Mouse (Mus musculus): ENCODE data around the gene Notum. TPM values are rescaled to one million over a fixed set of nuclear protein-coding genes. Genes with fewer than 3 reads are reported as not detected.
"Not testable (repeated sequence)": the region's sequence is repeated elsewhere in the genome, so short reads cannot be mapped to it uniquely, and the experiment has no call there.

The Notum gene
- total and polyA plus RNA-seq, 2 experiments from 2014 or later: 3.6 to 5.9 TPM

DNA sequence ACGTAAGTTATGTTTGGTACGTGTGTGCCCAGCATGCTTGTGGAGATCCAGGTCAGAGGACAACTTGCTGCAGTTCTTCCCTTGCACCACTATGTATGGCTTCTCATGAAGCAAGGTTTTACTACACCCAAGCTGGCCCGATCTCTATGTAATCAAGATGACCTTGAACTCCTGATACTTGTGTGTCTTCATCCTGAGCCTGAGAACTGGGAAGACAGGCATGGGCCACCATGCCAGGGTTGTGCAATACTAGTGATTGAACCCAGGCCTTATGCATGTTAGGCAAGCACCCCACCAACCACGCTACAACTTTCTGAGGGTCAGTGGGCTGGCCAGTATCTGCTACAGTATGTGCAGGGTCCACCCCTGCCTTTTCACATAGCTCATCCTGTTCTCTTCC is 16.0 kb upstream of the Notum start:
- Histone ChIP-seq H3K9ac (no peak overlapping the region), H3K4me3 (ENCODE audit: low read depth, low read length) (no peak overlapping the region)
- 97% methylated on average over 4 of the region's 4 CpGs for WGBS

DNA sequence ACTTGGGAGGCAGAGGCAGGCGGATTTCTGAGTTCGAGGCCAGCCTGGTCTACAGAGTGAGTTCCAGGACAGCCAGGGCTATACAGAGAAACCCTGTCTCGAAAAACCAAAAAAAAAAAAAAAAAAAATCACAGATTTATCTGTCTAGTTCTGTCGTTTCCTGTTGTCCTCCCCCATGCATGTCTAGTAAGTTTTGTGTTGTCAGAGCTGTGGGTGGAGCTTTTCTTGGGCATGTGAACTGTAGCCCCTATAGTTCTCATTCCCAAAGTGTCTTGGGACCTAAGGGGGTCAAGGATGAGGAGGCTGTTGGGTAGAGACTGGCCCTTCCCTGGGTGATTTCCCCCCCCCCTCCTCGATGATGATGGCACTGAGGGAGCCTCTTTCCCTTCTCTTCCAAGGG is 14.9 kb upstream of the Notum start:
- DNase-seq; H3K9me3 ChIP-seq (ENCODE audit: low read length); H3K4me2 ChIP-seq (ENCODE audit: low read depth); H3K27ac ChIP-seq (ENCODE audit: low read depth, low read length); H3K4me3 ChIP-seq (ENCODE audit: low read depth, low read length); H3K4me1 ChIP-seq (ENCODE audit: insufficient read depth); H3K9ac ChIP-seq; ATAC-seq; H3K27me3 ChIP-seq (ENCODE audit: insufficient read depth, low read length): not testable (repeated sequence)
- 92% methylated on average over 5 of the region's 5 CpGs for WGBS
- peaks cover 40% of the 10 kb centered on the region for H3K36me3 ChIP-seq (ENCODE audit: insufficient read depth)

More for the DNA sequence above, 16.0 kb upstream of the Notum start:
- peaks cover 10% of the 10 kb centered on the region for H3K4me1 ChIP-seq (ENCODE audit: insufficient read depth)
- H3K27ac ChIP-seq (ENCODE audit: low read depth, low read length): no peak overlapping the region
- H3K9me3 ChIP-seq (ENCODE audit: low read length): no peaks in the 10 kb centered on the region
- H3K27me3 ChIP-seq (ENCODE audit: insufficient read depth, low read length): no peaks in the 10 kb centered on the region
- peaks cover 43% of the 10 kb centered on the region for H3K36me3 ChIP-seq (ENCODE audit: insufficient read depth)
- no peak overlapping the region for H3K4me2 ChIP-seq (ENCODE audit: low read depth)
- DNase-seq (no peak), ATAC-seq (no peak)
- no peak for TF ChIP-seq CTCF (IDR thresholded peaks at IDR 0.05; ENCODE audit: low read depth)

DNA sequence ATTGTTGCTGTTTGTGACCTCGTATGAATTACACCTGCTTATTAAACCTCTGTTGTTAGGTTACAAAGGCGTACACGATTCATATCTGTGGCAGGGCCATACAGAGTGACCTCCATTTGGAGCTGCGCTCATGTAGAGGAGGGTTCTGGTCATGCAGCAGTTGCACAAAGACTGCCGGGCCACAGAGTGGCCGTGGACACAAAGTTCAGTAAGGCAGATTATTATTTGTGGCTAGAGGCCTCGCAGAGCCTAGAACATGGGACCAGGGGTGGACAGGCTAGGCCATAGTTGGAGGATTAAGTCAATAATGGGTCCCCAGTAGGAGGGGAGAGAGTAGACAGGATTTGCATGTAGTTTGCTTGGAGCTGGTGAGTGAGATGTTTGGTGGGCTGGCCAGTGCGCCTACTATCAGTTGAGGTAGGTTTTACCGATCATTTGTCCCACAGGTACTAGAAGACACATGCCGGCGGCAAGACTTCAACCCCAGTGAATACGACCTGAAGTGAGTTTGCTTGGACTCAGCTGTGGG is 12.7 kb upstream of the Notum start:
- peaks cover 10% of the 10 kb centered on the region for H3K4me1 ChIP-seq (ENCODE audit: insufficient read depth)
- H3K27ac ChIP-seq (ENCODE audit: low read depth, low read length): peak overlapping the region; percentile 84; the same call in 1 of the 2 replicates
- H3K9ac ChIP-seq: peak overlapping the region; percentile 70
- H3K9me3 ChIP-seq (ENCODE audit: low read length): no peaks in the 10 kb centered on the region
- peaks cover 18% of the 10 kb centered on the region for H3K36me3 ChIP-seq (ENCODE audit: insufficient read depth)
- TF ChIP-seq CTCF (IDR thresholded peaks at IDR 0.05; ENCODE audit: low read depth): no peak
- H3K4me3 ChIP-seq (ENCODE audit: low read depth, low read length): peak overlapping the region; percentile 82
- WGBS: 39% methylated on average over 12 of the region's 12 CpGs
- DNase-seq (no peak), ATAC-seq (no peak; the same call in 1 of the 2 replicates)
- H3K4me2 ChIP-seq (ENCODE audit: low read depth): peak overlapping the region; percentile 71
- no peaks in the 10 kb centered on the region for H3K27me3 ChIP-seq (ENCODE audit: insufficient read depth, low read length)

DNA sequence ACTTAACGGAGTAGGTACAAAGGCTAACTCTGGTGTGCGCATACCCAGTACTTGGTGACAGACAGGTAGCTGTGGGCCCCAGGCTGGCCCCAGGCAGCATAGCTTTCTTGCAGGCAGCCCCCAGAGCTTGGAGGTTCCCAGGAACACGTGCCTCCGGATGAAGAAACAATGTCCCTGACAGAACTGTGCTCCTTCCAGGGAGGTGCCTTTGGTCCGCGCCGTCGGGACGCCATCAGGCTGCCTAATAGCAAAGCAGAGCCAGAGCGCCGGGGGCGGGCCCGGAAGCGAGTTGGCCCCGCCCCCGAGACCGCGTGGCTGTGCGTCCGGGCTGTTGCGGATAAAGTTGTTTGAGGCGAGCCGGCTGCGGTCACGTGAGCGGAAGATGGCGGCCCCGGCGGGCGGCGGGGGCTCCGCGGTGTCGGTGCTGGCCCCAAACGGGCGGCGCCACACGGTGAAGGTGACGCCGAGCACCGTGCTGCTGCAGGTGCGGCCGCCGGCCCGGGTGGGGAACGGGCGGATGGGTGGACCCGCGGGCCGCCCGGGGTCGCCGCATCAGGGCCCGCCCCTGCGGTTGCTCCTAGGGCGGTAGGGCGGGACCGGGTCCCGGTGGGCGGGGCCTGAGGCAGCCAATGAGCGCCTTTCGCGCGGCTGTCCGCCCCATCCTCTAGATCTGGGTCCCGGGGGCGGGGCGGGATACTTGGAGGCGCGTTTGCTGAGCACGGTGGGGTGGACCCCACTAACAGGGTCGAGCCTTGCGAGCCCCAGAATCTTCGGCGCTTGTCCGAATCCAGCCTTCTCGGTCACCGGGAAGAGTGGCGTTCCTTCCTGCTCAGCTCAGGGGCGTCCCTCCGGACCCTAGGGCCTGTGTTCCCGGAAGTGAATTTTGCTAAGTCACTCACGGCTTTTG is 12.0 kb upstream of the Notum start, which contains the start of gene Aspscr1:
Gene Aspscr1, plus strand, starts transcription at position 287 of the 907 bp plus-strand sequence.
- H3K4me2 ChIP-seq (ENCODE audit: low read depth): peak within 1 kb of the TSS; percentile 71
- 4% methylated on average over 81 of the region's 83 CpGs for WGBS
- peak; percentile 96 for DNase-seq
- peaks cover 10% of the 10 kb centered on the region for H3K36me3 ChIP-seq (ENCODE audit: insufficient read depth)
- H3K4me1 ChIP-seq (ENCODE audit: insufficient read depth): peaks cover 10% of the 10 kb centered on the region
- no peaks in the 10 kb centered on the region for H3K27me3 ChIP-seq (ENCODE audit: insufficient read depth, low read length)
- H3K27ac ChIP-seq (ENCODE audit: low read depth, low read length): peak within 1 kb of the TSS; percentile 84
- peak within 1 kb of the TSS; percentile 82 for H3K4me3 ChIP-seq (ENCODE audit: low read depth, low read length)
- H3K9ac ChIP-seq: peak within 1 kb of the TSS; percentile 70
- no peak for TF ChIP-seq CTCF (IDR thresholded peaks at IDR 0.05; ENCODE audit: low read depth)
- ATAC-seq: peak; percentile 98
- no peaks in the 10 kb centered on the region for H3K9me3 ChIP-seq (ENCODE audit: low read length)

DNA sequence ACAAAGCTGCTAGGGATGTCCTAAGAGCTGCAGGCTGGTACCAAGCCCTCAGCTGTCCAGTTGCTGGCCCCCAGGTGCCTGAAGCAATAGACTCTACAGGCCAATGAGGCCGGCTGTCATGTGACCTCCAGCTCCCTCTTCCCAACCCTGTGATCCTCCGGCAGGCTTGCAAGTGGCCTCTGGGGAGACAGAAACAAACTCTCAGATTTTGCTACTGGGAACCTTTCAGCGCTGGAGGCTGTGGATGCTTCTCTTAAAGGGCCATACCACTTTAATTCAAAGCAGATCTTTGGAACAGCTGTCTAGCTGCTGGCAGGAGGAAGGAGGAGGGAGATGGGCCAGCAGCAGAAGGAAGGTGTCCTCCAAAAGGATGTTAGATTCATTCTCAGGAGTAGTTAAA is 5.6 kb upstream of the Notum start:
- no peak overlapping the region for H3K4me3 ChIP-seq (ENCODE audit: low read depth, low read length)
- no peak overlapping the region for H3K9ac ChIP-seq
- ATAC-seq: no peak

DNA sequence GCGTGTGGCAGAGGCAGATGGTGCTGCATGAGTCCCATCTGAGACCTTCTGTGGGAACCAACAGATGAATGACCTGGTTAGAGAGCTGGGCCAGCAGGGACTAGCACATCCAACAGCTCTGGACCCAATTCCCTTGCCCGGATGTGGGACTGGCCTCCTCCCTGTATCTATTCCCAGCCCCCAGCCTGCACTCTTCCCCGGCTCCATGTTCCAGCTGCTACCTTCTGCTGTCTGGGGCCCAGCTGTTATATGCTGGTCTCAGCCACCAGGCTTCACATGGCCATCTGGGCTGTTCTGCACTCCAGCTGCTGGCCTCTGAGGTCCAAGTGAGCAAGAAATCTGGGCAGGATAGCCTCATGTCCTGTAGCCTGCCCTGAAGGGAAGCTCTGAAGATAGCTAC is 4.4 kb upstream of the Notum start:
- no peak for DNase-seq
- no peaks in the 10 kb centered on the region for H3K4me1 ChIP-seq (ENCODE audit: insufficient read depth)
- no peak overlapping the region for H3K9ac ChIP-seq
- WGBS: 87% methylated on average over 3 of the region's 3 CpGs
- no peak for TF ChIP-seq CTCF (IDR thresholded peaks at IDR 0.05; ENCODE audit: low read depth)
- peaks cover 27% of the 10 kb centered on the region for H3K27me3 ChIP-seq (ENCODE audit: insufficient read depth, low read length)
- no peak overlapping the region for H3K4me2 ChIP-seq (ENCODE audit: low read depth)
- no peak overlapping the region for H3K4me3 ChIP-seq (ENCODE audit: low read depth, low read length)
- H3K27ac ChIP-seq (ENCODE audit: low read depth, low read length): no peak overlapping the region
- no peaks in the 10 kb centered on the region for H3K9me3 ChIP-seq (ENCODE audit: low read length)
- H3K36me3 ChIP-seq (ENCODE audit: insufficient read depth): no peaks in the 10 kb centered on the region
- no peak for ATAC-seq

More for the DNA sequence above, 5.6 kb upstream of the Notum start:
- Histone ChIP-seq H3K4me2 (ENCODE audit: low read depth) (no peak overlapping the region), H3K9me3 (ENCODE audit: low read length) (no peaks in the 10 kb centered on the region), H3K27ac (ENCODE audit: low read depth, low read length) (no peak overlapping the region), H3K27me3 (ENCODE audit: insufficient read depth, low read length) (peaks cover 15% of the 10 kb centered on the region), H3K36me3 (ENCODE audit: insufficient read depth) (no peaks in the 10 kb centered on the region), H3K4me1 (ENCODE audit: insufficient read depth) (no peaks in the 10 kb centered on the region)
- DNase-seq: no peak
- no peak for TF ChIP-seq CTCF (IDR thresholded peaks at IDR 0.05; ENCODE audit: low read depth)
- WGBS: 8% methylated on average over 3 of the region's 3 CpGs

DNA sequence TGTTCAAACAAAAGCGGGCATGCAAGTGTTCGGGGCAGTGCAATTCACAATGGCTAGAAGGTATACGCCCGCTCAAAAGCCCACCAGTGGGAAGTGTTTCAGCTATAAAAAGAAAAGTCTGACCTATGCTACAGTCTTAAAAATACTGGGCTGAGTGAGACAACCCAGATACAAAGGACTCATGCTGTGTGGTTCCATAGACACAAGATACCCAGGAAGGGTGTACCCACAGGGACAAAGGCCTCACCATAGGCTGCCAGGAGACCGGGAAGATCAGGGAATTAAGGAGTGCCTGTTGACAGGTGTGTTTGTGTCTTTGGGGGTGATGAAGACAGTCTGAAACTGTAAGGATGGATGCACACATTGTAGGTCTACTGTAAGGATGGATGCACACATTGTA is 2.7 kb upstream of the Notum start:
- Histone ChIP-seq H3K4me3 (ENCODE audit: low read depth, low read length) (no peak overlapping the region), H3K4me2 (ENCODE audit: low read depth) (no peak overlapping the region), H3K4me1 (ENCODE audit: insufficient read depth) (no peaks in the 10 kb centered on the region), H3K36me3 (ENCODE audit: insufficient read depth) (no peaks in the 10 kb centered on the region), H3K27ac (ENCODE audit: low read depth, low read length) (no peak overlapping the region), H3K27me3 (ENCODE audit: insufficient read depth, low read length) (peaks cover 43% of the 10 kb centered on the region), H3K9ac (no peak overlapping the region), H3K9me3 (ENCODE audit: low read length) (no peaks in the 10 kb centered on the region)
- no peak for ATAC-seq
- 63% methylated on average over 5 of the region's 5 CpGs for WGBS
- TF ChIP-seq CTCF (IDR thresholded peaks at IDR 0.05; ENCODE audit: low read depth): no peak
- DNase-seq: no peak
